Mouse (Mus musculus) C2C12 (cell line): Measurements from ENCODE around the gene Tfe3.

ENCODE experiments used
- CEBPB ChIP-seq: IDR thresholded peaks from one replicate; pipeline ENCODE4 v1.6.1; 2011; ENCODE audit warnings: low read depth, mild to moderate bottlenecking, control low read depth, moderate library complexity
- CTCF ChIP-seq: IDR thresholded peaks from one replicate; pipeline ENCODE4 v1.5.1; 2011; ENCODE audit not compliant: control insufficient read depth, insufficient read depth, insufficient read length
- FOSL1 ChIP-seq: IDR thresholded peaks from one replicate; pipeline ENCODE4 v1.8.0; 2011; ENCODE audit warnings: mild to moderate bottlenecking, low read length; ENCODE audit not compliant: poor library complexity, insufficient read depth, severe bottlenecking
- MAX ChIP-seq: IDR thresholded peaks from one replicate; pipeline ENCODE4 v1.6.1; 2011; ENCODE audit warnings: mild to moderate bottlenecking, control low read depth
- MYOD1 ChIP-seq: IDR thresholded peaks from one replicate; pipeline ENCODE4 v1.6.1; 2011; ENCODE audit warnings: low read depth; ENCODE audit not compliant: control insufficient read depth, insufficient read length
- MYOG ChIP-seq: IDR thresholded peaks from one replicate; pipeline ENCODE4 v1.6.1; 2011; ENCODE audit not compliant: control insufficient read depth, insufficient read length; ENCODE audit errors: extremely low read depth
- USF1 ChIP-seq: IDR thresholded peaks from one replicate; pipeline ENCODE4 v1.6.1; 2011; ENCODE audit warnings: low read depth, mild to moderate bottlenecking, control low read depth, moderate library complexity

DNA sequence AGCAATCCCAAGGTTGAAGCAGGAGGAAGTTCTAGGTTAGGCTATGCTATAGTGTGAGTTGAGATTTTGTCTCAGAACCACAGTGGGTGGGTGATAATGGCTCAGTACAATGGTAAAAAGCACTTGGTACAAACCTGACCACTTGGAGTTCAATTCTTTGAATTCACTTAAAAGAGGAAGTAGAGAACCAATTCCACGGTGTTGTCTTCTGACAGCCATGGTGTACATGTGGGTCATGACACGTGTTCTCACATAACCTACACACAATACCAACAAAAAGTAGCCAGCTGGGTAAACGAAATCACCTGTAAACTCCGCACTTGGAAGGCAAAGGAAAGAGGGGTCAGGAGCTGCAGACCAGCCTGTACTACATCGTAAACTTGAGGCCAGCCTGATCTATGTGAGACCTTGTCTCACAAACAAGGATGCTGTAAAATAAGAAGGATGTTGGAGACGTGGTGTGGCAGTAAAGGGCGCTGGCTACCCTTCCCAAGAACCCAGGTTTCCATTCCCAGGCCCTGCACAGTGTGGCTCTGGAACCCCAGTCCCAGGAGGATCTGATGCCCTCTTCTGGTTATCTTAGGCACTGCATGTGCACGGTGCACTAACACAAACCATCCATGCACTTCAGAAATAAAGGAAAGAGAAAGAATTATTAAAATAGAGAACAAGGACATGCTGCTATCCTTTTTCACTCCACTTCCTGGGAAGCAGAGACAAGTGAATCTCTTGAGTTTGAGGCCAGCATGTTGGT, 14.1 kb downstream of the Tfe3 start:
- peak; percentile 21 for TF ChIP-seq CTCF
- no peak for TF ChIP-seq USF1
- no peak for TF ChIP-seq CEBPB
- TF ChIP-seq MAX = no peak
- TF ChIP-seq FOSL1 = no peak
- no peak for TF ChIP-seq MYOD1
- TF ChIP-seq MYOG = no peak
